Comparison of ENCODE assay signal across 10 mouse cellular contexts in the genomic region with DNA sequence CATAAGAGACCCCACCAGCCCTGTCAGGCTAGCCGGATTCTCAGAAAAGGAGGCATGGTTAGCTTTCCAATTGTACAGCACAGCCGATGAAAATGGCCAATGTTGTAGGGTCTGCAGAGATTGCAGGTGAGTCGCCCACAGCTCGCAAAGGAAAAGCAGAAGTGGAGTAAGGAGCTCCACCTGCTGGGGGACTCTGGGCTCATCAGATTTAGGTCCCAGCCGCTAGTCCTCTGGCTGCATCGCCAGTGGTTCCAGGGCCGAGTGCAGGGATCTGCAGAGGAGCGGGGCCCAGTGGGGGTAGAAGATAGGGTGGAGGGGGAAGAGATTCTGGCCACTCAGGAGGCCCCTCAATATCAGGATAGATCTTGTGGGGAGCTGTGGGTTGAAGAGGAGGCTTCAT. TPM values are rescaled to one million over a fixed set of nuclear protein-coding genes. Genes with fewer than 3 reads are reported as not detected.
DNase-seq lines count a peak whose midpoint lies in the region; ATAC-seq and TF ChIP-seq lines count a peak whose summit lies in the region.
"Had no signal": no experiment of that assay in that cellular context is flagged by ENCODE, and none has a peak within 500 bp of the region (broad histone marks: within the 10 kb centered on the region; RNA-seq: fewer than 3 reads in every experiment).

No protein-coding gene starts in this region.

- no peak overlapping the region for H3K4me3 ChIP-seq in hindbrain, postnatal 0 days (ENCODE audit: low read length)
- H3K4me3 ChIP-seq in hindbrain, embryonic 14.5 days (replicated peaks; ENCODE audit: low read length) = no peak overlapping the region
- H3K4me3 ChIP-seq: liver, embryonic 13.5 days had no signal

- 58% methylated on average over 8 of the region's 8 CpGs for WGBS in hindbrain, postnatal 0 days
- WGBS in hindbrain, embryonic 14.5 days = 55% methylated on average over 8 of the region's 8 CpGs

- H3K4me1 ChIP-seq in hindbrain, postnatal 0 days (ENCODE audit: insufficient read depth, low read length) = no peaks in the 10 kb centered on the region
- H3K4me1 ChIP-seq in hindbrain, embryonic 14.5 days (replicated peaks; ENCODE audit: control insufficient read depth, insufficient read depth, low read length) = no peaks in the 10 kb centered on the region
- H3K4me1 ChIP-seq: liver, embryonic 13.5 days had no signal

- H3K4me2 ChIP-seq in hindbrain, postnatal 0 days (ENCODE audit: low read depth, low read length) = no peak overlapping the region
- H3K4me2 ChIP-seq in hindbrain, embryonic 14.5 days (replicated peaks) = no peak overlapping the region
- H3K4me2 ChIP-seq: liver, embryonic 13.5 days had no signal

- DNase-seq in hindbrain, postnatal 0 days (ENCODE audit: low spot score) = peak; percentile 18
- DNase-seq in hindbrain, embryonic 14.5 days (ENCODE audit: low spot score) = no peak
- DNase-seq in A20 (ENCODE audit: low read depth, low spot score) (peak; percentile 78), MN1 (ENCODE audit: low spot score) (peak; percentile 24)
- peak; percentile 36 for DNase-seq in induced T-regulatory cell, adult 2 months (ENCODE audit: low read depth)
- no peak for DNase-seq in T-cell, adult 2 months (ENCODE audit: low spot score)
- DNase-seq in cerebellum, adult 9-11 months = no peak
- DNase-seq: liver, embryonic 13.5 days; thymus, adult 2 months had no signal

- H3K27ac ChIP-seq in hindbrain, postnatal 0 days = no peak overlapping the region
- H3K27ac ChIP-seq in hindbrain, embryonic 14.5 days = no peak overlapping the region
- H3K27ac ChIP-seq: liver, embryonic 13.5 days had no signal

- no peaks in the 10 kb centered on the region for H3K27me3 ChIP-seq in hindbrain, postnatal 0 days (ENCODE audit: insufficient read depth, low read length)
- H3K27me3 ChIP-seq in hindbrain, embryonic 14.5 days (ENCODE audit: control insufficient read depth, insufficient read depth, low read length) = no peaks in the 10 kb centered on the region
- H3K27me3 ChIP-seq: liver, embryonic 13.5 days had no signal

- H3K9ac ChIP-seq in hindbrain, postnatal 0 days (replicated peaks; ENCODE audit: low read length) = no peak overlapping the region
- no peak overlapping the region for H3K9ac ChIP-seq in hindbrain, embryonic 14.5 days
- H3K9ac ChIP-seq: liver, embryonic 13.5 days had no signal

- no peaks in the 10 kb centered on the region for H3K36me3 ChIP-seq in hindbrain, postnatal 0 days (ENCODE audit: insufficient read depth, low read length)
- no peaks in the 10 kb centered on the region for H3K36me3 ChIP-seq in hindbrain, embryonic 14.5 days (replicated peaks; ENCODE audit: control insufficient read depth, insufficient read depth)
- H3K36me3 ChIP-seq: liver, embryonic 13.5 days had no signal

- TF ChIP-seq CTCF in hindbrain, postnatal 0 days (IDR thresholded peaks at IDR 0.05; ENCODE audit: low read depth) = peak; percentile 36; the same call in 1 of the 2 replicates

- no peaks in the 10 kb centered on the region for H3K9me3 ChIP-seq in hindbrain, postnatal 0 days (ENCODE audit: low read length)
- no peaks in the 10 kb centered on the region for H3K9me3 ChIP-seq in hindbrain, embryonic 14.5 days (ENCODE audit: control insufficient read depth, low read length)
- H3K9me3 ChIP-seq: liver, embryonic 13.5 days had no signal

- ATAC-seq in hindbrain, postnatal 0 days = 0 out of 2 replicates have a peak, but pooled peaks have one; percentile 24
- no peak for ATAC-seq in hindbrain, embryonic 14.5 days (ENCODE audit: low FRiP score)
- ATAC-seq in erythroid progenitor cell, adult 5-6 weeks (replicated peaks; ENCODE audit: low FRiP score, poor library complexity, severe bottlenecking) = no peak

RNA-seq across cellular contexts. Expression of a gene that starts 31.5 kb away (rescaled TPM):
- 17.9 and 18.0 TPM in 2 replicates for total RNA-seq in hindbrain, postnatal 0 days (2014; rRNA removed)
- 4.3 and 4.6 TPM in 2 replicates for polyA plus RNA-seq in hindbrain, postnatal 0 days (2015; fragmentation: Nextera tagmentation; extraction: Ambion mirVana)
- 8.2 and 8.6 TPM in 2 replicates for polyA plus RNA-seq in hindbrain, embryonic 14.5 days (2014; fragmentation: Nextera tagmentation; extraction: Ambion mirVana)
- total RNA-seq in erythroid progenitor cell, adult 5-6 weeks (2015; ENCODE audit: low replicate concordance) = 0.84 and 18.0 TPM in 2 replicates
- total RNA-seq in erythroid progenitor cell, adult 5-6 weeks (2017; ENCODE audit: low replicate concordance) = 1.2 TPM in 1 of 2 replicates, not detected in the other

Comparison
In these comparisons a context has a peak if more than half of its experiments do, and no peak if none do; other contexts are left out.
1. DNase-seq: peak in hindbrain, postnatal 0 days (single experiment), A20 (single experiment), MN1 (single experiment) and induced T-regulatory cell, adult 2 months (single experiment); none in hindbrain, embryonic 14.5 days (single experiment), T-cell, adult 2 months (single experiment) and cerebellum, adult 9-11 months (single experiment).